Comparison of ENCODE assay signal across 7 mouse cellular contexts in the genomic region with DNA sequence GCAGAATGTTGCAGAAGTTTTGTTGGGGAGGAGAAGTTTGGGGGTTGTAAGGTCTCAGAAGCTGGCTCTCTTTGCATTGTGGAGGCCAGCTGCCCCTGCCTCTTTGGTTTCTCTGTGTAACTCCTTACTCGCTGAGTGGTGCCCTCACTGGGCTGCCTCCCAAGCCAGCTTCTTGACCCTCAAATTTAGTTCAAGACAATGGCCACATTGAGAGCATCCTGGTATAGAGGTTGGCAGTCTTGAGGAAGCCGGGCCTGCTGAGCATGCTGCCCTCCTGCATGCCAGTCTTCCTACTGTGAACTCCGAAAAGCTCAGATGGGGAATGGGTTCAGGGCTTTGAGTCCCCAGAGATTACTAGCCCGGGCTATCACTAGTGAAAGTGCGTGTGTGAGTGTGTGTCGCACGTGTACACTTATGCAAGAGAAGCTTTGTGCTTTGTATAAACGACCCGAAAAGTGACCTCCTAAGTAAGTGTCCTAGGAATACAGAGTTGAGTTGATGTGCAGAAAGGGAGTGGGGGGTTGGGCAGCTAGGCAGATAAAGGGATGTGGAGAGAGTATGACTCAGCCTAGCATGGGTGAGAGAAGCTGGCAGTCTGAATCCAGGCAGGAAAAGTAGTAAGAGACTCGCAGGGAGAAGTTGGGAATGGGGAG.
DNase-seq lines count a peak whose midpoint lies in the region; ATAC-seq and TF ChIP-seq lines count a peak whose summit lies in the region.

No protein-coding gene starts in this region.

- peaks cover 19% of the 10 kb centered on the region for H3K4me1 ChIP-seq in lung, adult 2 months (ENCODE audit: control insufficient read depth, insufficient read depth, low read length)
- H3K4me1 ChIP-seq in embryonic facial prominence, embryonic 15.5 days, result peaks cover 94% of the 10 kb centered on the region
- peaks cover 47% of the 10 kb centered on the region for H3K4me1 ChIP-seq in intestine, embryonic 14.5 days (replicated peaks; ENCODE audit: control insufficient read depth, insufficient read depth, low read length)
- peaks cover 56% of the 10 kb centered on the region for H3K4me1 ChIP-seq in stomach, embryonic 14.5 days (ENCODE audit: control insufficient read depth, insufficient read depth, low read length)

- ATAC-seq in embryonic facial prominence, embryonic 15.5 days (ENCODE audit: insufficient number of reproducible peaks, low FRiP score, low TSS enrichment, low read depth), result no peak
- ATAC-seq in intestine, embryonic 14.5 days (replicated peaks; ENCODE audit: low FRiP score, low TSS enrichment, low read depth), result no peak
- ATAC-seq in stomach, embryonic 14.5 days (ENCODE audit: insufficient number of reproducible peaks, insufficient read depth, low FRiP score, low read depth), result no peak

- H3K4me3 ChIP-seq in lung, adult 2 months (replicated peaks; ENCODE audit: extremely low read depth, low read depth, low read length), result no peak overlapping the region
- H3K4me3 ChIP-seq in embryonic facial prominence, embryonic 15.5 days (replicated peaks), result peak overlapping the region; percentile 81
- no peak overlapping the region for H3K4me3 ChIP-seq in intestine, embryonic 14.5 days (ENCODE audit: low read depth, low read length)
- H3K4me3 ChIP-seq in stomach, embryonic 14.5 days (ENCODE audit: low read depth, low read length), result peak overlapping the region; percentile 73

- no peaks in the 10 kb centered on the region for H3K27me3 ChIP-seq in embryonic facial prominence, embryonic 15.5 days
- no peaks in the 10 kb centered on the region for H3K27me3 ChIP-seq in intestine, embryonic 14.5 days (replicated peaks; ENCODE audit: control insufficient read depth, insufficient read depth, low read length)
- no peaks in the 10 kb centered on the region for H3K27me3 ChIP-seq in stomach, embryonic 14.5 days (ENCODE audit: control insufficient read depth, insufficient read depth, low read length)

- no peaks in the 10 kb centered on the region for H3K9me3 ChIP-seq in embryonic facial prominence, embryonic 15.5 days (replicated peaks)
- H3K9me3 ChIP-seq in intestine, embryonic 14.5 days (ENCODE audit: control insufficient read depth, low read length), result no peaks in the 10 kb centered on the region
- no peaks in the 10 kb centered on the region for H3K9me3 ChIP-seq in stomach, embryonic 14.5 days (ENCODE audit: control insufficient read depth, low read depth, low read length)

- peak overlapping the region; percentile 88 for H3K4me2 ChIP-seq in embryonic facial prominence, embryonic 15.5 days (replicated peaks)
- H3K4me2 ChIP-seq in intestine, embryonic 14.5 days (ENCODE audit: low read length), result peak overlapping the region; percentile 70
- H3K4me2 ChIP-seq in stomach, embryonic 14.5 days (replicated peaks; ENCODE audit: low read depth, low read length), result peak overlapping the region; percentile 79

- DNase-seq in lung, postnatal 10 days, result peak; percentile 47
- DNase-seq in lung, adult 2 months, result no peak
- no peak for DNase-seq in intestine, embryonic 14.5 days (ENCODE audit: low spot score)
- no peak for DNase-seq in cerebellum, adult 18-20 months
- no peak for DNase-seq in urinary bladder, postnatal 25 days (ENCODE audit: low spot score)

- 46% methylated on average over 10 of the region's 10 CpGs for WGBS in lung, adult 2 months
- WGBS in embryonic facial prominence, embryonic 15.5 days, result 34% methylated on average over 10 of the region's 10 CpGs
- WGBS in intestine, embryonic 14.5 days, result 41% methylated on average over 10 of the region's 10 CpGs
- WGBS in stomach, embryonic 14.5 days, result 33% methylated on average over 10 of the region's 10 CpGs

- H3K27ac ChIP-seq in embryonic facial prominence, embryonic 15.5 days (replicated peaks), result peak overlapping the region; percentile 93; the same call in 1 of the 2 replicates
- H3K27ac ChIP-seq in intestine, embryonic 14.5 days (ENCODE audit: low read depth), result no peak overlapping the region
- peak overlapping the region; percentile 88 for H3K27ac ChIP-seq in stomach, embryonic 14.5 days (ENCODE audit: low read length)

- H3K36me3 ChIP-seq in embryonic facial prominence, embryonic 15.5 days, result no peaks in the 10 kb centered on the region
- H3K36me3 ChIP-seq in intestine, embryonic 14.5 days (ENCODE audit: control insufficient read depth, insufficient read depth, low read length), result no peaks in the 10 kb centered on the region
- H3K36me3 ChIP-seq in stomach, embryonic 14.5 days (ENCODE audit: control insufficient read depth, insufficient read depth, low read length), result no peaks in the 10 kb centered on the region; the same call in 1 of the 2 replicates

- TF ChIP-seq CTCF in lung, adult 2 months (IDR thresholded peaks at IDR 0.05; ENCODE audit: insufficient read depth, low read length), result no peak

- TF ChIP-seq POLR2A in lung, adult 2 months (IDR thresholded peaks at IDR 0.05; ENCODE audit: borderline replicate concordance, extremely low read depth, low read depth, low read length), result no peak

- H3K9ac ChIP-seq in embryonic facial prominence, embryonic 15.5 days, result 0 out of 2 replicates have a peak overlapping the region, but pooled peaks have one; percentile 9
- no peak overlapping the region for H3K9ac ChIP-seq in intestine, embryonic 14.5 days (ENCODE audit: low read length)
- H3K9ac ChIP-seq in stomach, embryonic 14.5 days (replicated peaks; ENCODE audit: low read depth, low read length), result peak overlapping the region; percentile 25; the same call in 1 of the 2 replicates

Comparison
In these comparisons a context has a peak if more than half of its experiments do, and no peak if none do; other contexts are left out.
1. H3K4me3 ChIP-seq: peak in embryonic facial prominence, embryonic 15.5 days (single experiment) and stomach, embryonic 14.5 days (single experiment); none in lung, adult 2 months (single experiment) and intestine, embryonic 14.5 days (single experiment).
2. Peak in every context shown above with its lines, with median percentiles within 50 percentile points of each other: H3K4me2 ChIP-seq.